Mouse (Mus musculus) neural tube, embryonic 15.5 days (tissue): ENCODE measurements around the gene Psat1. TPM values are rescaled to one million over a fixed set of nuclear protein-coding genes. Genes with fewer than 3 reads are reported as not detected.

Experiments used
- ATAC-seq: fragments of 200-750 bp; cut with Nextera tagmentation; 2 replicates; pipeline ENCODE4 v1.8.0; 2017; ENCODE audit warnings: mild to moderate bottlenecking, moderate TSS enrichment, moderate library complexity; ENCODE audit not compliant: low FRiP score
- H3K27ac ChIP-seq: fragments of 300-500 bp; sonication (generic); replicated peaks from 2 replicates; pipeline ENCODE4 v1.5.1; 2015; ENCODE audit warnings: mild to moderate bottlenecking, inconsistent platforms
- H3K27me3 ChIP-seq: fragments of 300-500 bp; sonication (generic); replicated peaks from 2 replicates; pipeline ENCODE4 v1.6.1; 2015; ENCODE audit warnings: inconsistent platforms
- H3K36me3 ChIP-seq: fragments of 300-500 bp; sonication (generic); 2 replicates; pipeline ENCODE4 v1.6.1; 2015; ENCODE audit warnings: inconsistent platforms
- H3K4me1 ChIP-seq: fragments of 300-500 bp; sonication (generic); 2 replicates; pipeline ENCODE4 v1.6.1; 2015; ENCODE audit warnings: inconsistent platforms
- H3K4me2 ChIP-seq: fragments of 300-500 bp; sonication (generic); 2 replicates; pipeline ENCODE4 v1.6.1; 2015; ENCODE audit warnings: inconsistent platforms, mild to moderate bottlenecking, moderate library complexity
- H3K4me3 ChIP-seq: fragments of 300-500 bp; sonication (generic); replicated peaks from 2 replicates; pipeline ENCODE4 v1.5.1; 2015; ENCODE audit warnings: mild to moderate bottlenecking, inconsistent platforms
- H3K9ac ChIP-seq: fragments of 300-500 bp; sonication (generic); replicated peaks from 2 replicates; pipeline ENCODE4 v1.6.1; 2015; ENCODE audit warnings: mild to moderate bottlenecking, inconsistent platforms
- H3K9me3 ChIP-seq: fragments of 300-500 bp; sonication (generic); replicated peaks from 2 replicates; pipeline ENCODE4 v1.6.1; 2016; ENCODE audit warnings: inconsistent platforms
- WGBS: fragments of 180-500 bp; shearing (Covaris S2); methylation state at CpG from one replicate; pipeline ENCODE4 v1.1.7; 2015; ENCODE audit warnings: mixed read lengths; 5-methylcytosine and 5-hydroxymethylcytosine counted together
- polyA plus RNA-seq: library from polyadenylated mRNA; unstranded; fragments of >200 nt; fragmentation: Nextera tagmentation; extraction: Ambion mirVana; gene quantifications from 2 replicates; pipeline ENCODE4 v1.2.1, GENCODE M21; 2015

The Psat1 gene
- polyA plus RNA-seq, 1 experiment from 2014 or later = 61.6 TPM

- WGBS = under 1% methylated on average over 46 of the region's 46 CpGs
- Histone ChIP-seq H3K36me3 (no peaks in the 10 kb centered on the region), H3K9me3 (no peaks in the 10 kb centered on the region), H3K9ac (peak overlapping the region; percentile 62), H3K4me2 (peak overlapping the region; percentile 98), H3K4me3 (peak overlapping the region; percentile 76), H3K27me3 (no peaks in the 10 kb centered on the region), H3K27ac (peak overlapping the region; percentile 85), H3K4me1 (peaks cover 21% of the 10 kb centered on the region)
- peak; percentile 76 for ATAC-seq
Observed at GRCm38 (mm10) chr19:15924181-15924865, 22.8 kb downstream of the Psat1 start.

DNA sequence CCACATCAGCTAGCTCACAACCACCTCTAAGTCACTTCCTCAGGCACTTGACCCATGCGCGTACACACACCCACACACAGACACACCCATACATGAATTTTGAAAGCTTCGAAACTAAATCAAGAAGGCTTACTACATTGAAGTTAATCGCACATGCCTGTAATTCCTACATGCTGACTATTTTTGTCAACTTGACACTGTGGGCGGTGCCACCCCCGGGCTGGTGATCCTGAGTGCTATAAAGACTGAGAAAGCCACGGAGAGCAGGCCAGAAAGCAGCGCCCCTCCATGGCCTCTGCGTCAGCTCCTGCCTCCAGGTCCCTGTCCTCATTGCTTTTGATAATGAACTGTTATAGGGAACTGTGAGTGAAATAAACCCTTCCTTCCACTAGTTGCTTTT lies 23.7 kb downstream of the Psat1 start:
- H3K27me3 ChIP-seq = no peaks in the 10 kb centered on the region
- no peaks in the 10 kb centered on the region for H3K9me3 ChIP-seq
- peak overlapping the region; percentile 76 for H3K4me3 ChIP-seq
- ATAC-seq = no peak
- WGBS = 27% methylated on average over 9 of the region's 9 CpGs
- peaks cover 21% of the 10 kb centered on the region for H3K4me1 ChIP-seq
- peak overlapping the region; percentile 85 for H3K27ac ChIP-seq
- H3K36me3 ChIP-seq = peaks cover 4% of the 10 kb centered on the region; the same call in 1 of the 2 replicates
- H3K4me2 ChIP-seq = peak overlapping the region; percentile 98
- H3K9ac ChIP-seq = peak overlapping the region; percentile 62

- WGBS = 90% methylated on average over 7 of the region's 7 CpGs
- H3K27ac ChIP-seq = no peak overlapping the region
- no peak overlapping the region for H3K4me2 ChIP-seq
- ATAC-seq = no peak
- H3K36me3 ChIP-seq = peaks cover 10% of the 10 kb centered on the region
- H3K4me3 ChIP-seq = no peak overlapping the region
- H3K9me3 ChIP-seq = no peaks in the 10 kb centered on the region
- H3K4me1 ChIP-seq = peaks cover 12% of the 10 kb centered on the region
- H3K27me3 ChIP-seq = no peaks in the 10 kb centered on the region
- no peak overlapping the region for H3K9ac ChIP-seq
Observed at GRCm38 (mm10) chr19:15919336-15919735, 27.8 kb downstream of the Psat1 start.

DNA sequence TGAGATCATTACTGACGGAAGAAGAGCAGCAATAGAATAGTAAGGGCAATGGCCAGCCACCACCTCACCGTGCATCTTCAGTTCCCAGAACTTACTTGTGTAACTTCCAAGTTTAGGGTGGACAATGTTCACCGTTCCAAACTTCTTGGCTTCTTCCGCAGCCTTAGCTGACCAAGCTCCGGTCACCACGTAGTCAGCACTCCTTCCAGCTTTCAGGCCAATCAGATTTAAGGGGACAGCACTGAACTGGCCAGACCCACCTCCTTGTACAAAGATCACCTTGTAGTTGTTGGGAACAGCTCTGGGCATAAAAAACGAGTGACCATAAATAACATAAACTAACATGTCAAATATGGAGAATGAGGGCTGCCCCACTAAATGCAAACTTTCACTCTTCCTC lies 29.0 kb downstream of the Psat1 start:
- Histone ChIP-seq H3K27me3 (no peaks in the 10 kb centered on the region), H3K9me3 (no peaks in the 10 kb centered on the region), H3K27ac (no peak overlapping the region), H3K4me1 (peaks cover under 1% of the 10 kb centered on the region), H3K4me3 (no peak overlapping the region), H3K9ac (no peak overlapping the region), H3K4me2 (no peak overlapping the region), H3K36me3 (peaks cover 18% of the 10 kb centered on the region)
- ATAC-seq = no peak
- 95% methylated on average over 7 of the region's 7 CpGs for WGBS

DNA sequence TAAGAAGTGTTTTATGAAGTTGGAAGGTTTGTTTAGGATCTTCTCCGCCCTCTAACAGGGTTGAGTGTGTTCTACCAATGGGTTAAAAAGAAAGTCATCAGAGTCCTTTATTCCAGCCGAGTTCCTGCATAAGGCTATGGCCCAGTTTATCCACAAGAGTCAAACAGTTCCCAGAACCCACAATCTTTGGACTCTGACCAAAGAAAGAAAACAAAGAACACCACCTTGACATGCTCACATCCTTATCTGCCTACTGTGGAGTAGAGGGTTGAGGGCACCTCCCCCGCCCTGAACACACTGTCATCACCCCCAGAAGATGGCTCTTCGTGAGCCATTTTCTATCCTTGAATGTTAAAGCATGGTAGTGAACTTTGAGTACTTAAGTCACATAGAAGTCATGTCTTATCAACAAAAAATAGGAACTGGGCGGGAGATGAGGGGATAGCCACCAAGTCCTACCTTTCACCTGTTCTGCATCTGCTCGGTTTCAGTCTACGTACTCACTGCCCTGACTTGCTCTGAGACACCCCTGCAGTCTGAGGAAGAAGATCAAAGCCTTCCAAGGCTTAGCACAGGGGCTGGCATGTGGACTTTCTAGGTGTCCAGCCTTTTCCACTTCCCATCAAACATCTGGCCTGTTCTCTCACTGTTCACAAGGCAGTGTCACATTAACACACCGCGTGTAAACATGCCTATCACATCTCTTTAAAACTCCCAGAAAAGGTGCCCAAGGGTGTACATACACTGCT lies 33.7 kb downstream of the Psat1 start:
- Histone ChIP-seq H3K9ac (no peak overlapping the region), H3K27ac (no peak overlapping the region), H3K4me3 (no peak overlapping the region), H3K4me1 (no peaks in the 10 kb centered on the region), H3K4me2 (no peak overlapping the region), H3K9me3 (no peaks in the 10 kb centered on the region), H3K36me3 (peaks cover 24% of the 10 kb centered on the region), H3K27me3 (no peaks in the 10 kb centered on the region)
- no peak for ATAC-seq
- 95% methylated on average over 9 of the region's 9 CpGs for WGBS

GRCm38 (mm10) chr19:15911441-15911840 lies 35.7 kb downstream of the Psat1 start:
- H3K4me1 ChIP-seq = no peaks in the 10 kb centered on the region
- H3K9me3 ChIP-seq = no peaks in the 10 kb centered on the region
- ATAC-seq = no peak
- no peaks in the 10 kb centered on the region for H3K27me3 ChIP-seq
- H3K36me3 ChIP-seq = peaks cover 27% of the 10 kb centered on the region
- no peak overlapping the region for H3K9ac ChIP-seq
- H3K4me2 ChIP-seq = no peak overlapping the region
- H3K27ac ChIP-seq = no peak overlapping the region
- WGBS = 95% methylated on average over 5 of the region's 5 CpGs
- H3K4me3 ChIP-seq = no peak overlapping the region

DNA sequence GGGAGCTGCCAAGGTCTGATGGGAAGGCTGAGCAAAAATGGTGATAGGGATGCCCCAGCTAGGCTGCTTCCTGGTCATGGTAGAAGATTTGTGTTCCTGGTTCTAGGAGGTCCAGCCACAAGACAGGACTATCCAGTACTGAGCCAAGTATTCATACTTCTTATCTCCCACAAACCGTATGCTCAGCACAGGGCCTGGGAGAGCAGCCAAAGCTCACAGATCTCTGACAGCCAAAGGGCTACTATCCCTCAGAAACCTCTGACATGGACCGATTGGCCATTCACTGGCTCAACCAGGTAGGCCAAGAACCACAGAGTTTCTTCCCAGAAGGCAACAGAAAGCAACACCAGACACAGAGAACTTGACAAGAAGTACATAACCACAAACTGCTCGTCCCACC lies 36.1 kb downstream of the Psat1 start:
- Histone ChIP-seq H3K4me2 (no peak overlapping the region), H3K4me3 (no peak overlapping the region), H3K36me3 (peaks cover 28% of the 10 kb centered on the region), H3K27me3 (no peaks in the 10 kb centered on the region), H3K9ac (no peak overlapping the region), H3K4me1 (no peaks in the 10 kb centered on the region), H3K27ac (no peak overlapping the region), H3K9me3 (no peaks in the 10 kb centered on the region)
- 97% methylated on average over 3 of the region's 3 CpGs for WGBS
- no peak for ATAC-seq

- no peaks in the 10 kb centered on the region for H3K9me3 ChIP-seq
- no peak overlapping the region for H3K4me2 ChIP-seq
- H3K36me3 ChIP-seq = peaks cover 31% of the 10 kb centered on the region
- H3K4me3 ChIP-seq = no peak overlapping the region
- ATAC-seq = no peak
- H3K4me1 ChIP-seq = no peaks in the 10 kb centered on the region
- no peaks in the 10 kb centered on the region for H3K27me3 ChIP-seq
- H3K27ac ChIP-seq = no peak overlapping the region
- H3K9ac ChIP-seq = no peak overlapping the region
- WGBS = 89% methylated on average over 1 of the region's 1 CpGs
Observed at GRCm38 (mm10) chr19:15910488-15910887, 36.6 kb downstream of the Psat1 start.

GRCm38 (mm10) chr19:15908016-15908415 lies 39.1 kb downstream of the Psat1 start:
- WGBS = 50% methylated on average over 5 of the region's 5 CpGs
- H3K36me3 ChIP-seq = peaks cover 20% of the 10 kb centered on the region
- H3K4me1 ChIP-seq = peaks cover 5% of the 10 kb centered on the region; the same call in 1 of the 2 replicates
- no peaks in the 10 kb centered on the region for H3K27me3 ChIP-seq
- no peak for ATAC-seq
- no peak overlapping the region for H3K27ac ChIP-seq
- no peak overlapping the region for H3K9ac ChIP-seq
- H3K4me3 ChIP-seq = no peak overlapping the region
- H3K4me2 ChIP-seq = no peak overlapping the region
- no peaks in the 10 kb centered on the region for H3K9me3 ChIP-seq

- WGBS = 91% methylated on average over 4 of the region's 4 CpGs
- no peaks in the 10 kb centered on the region for H3K9me3 ChIP-seq
- H3K27ac ChIP-seq = no peak overlapping the region
- H3K4me2 ChIP-seq = no peak overlapping the region
- no peak for ATAC-seq
- no peak overlapping the region for H3K9ac ChIP-seq
- H3K36me3 ChIP-seq = peaks cover 17% of the 10 kb centered on the region
- no peaks in the 10 kb centered on the region for H3K27me3 ChIP-seq
- H3K4me3 ChIP-seq = no peak overlapping the region
- H3K4me1 ChIP-seq = peaks cover 5% of the 10 kb centered on the region; the same call in 1 of the 2 replicates
Observed at GRCm38 (mm10) chr19:15904734-15905133, 42.4 kb downstream of the Psat1 start.

DNA sequence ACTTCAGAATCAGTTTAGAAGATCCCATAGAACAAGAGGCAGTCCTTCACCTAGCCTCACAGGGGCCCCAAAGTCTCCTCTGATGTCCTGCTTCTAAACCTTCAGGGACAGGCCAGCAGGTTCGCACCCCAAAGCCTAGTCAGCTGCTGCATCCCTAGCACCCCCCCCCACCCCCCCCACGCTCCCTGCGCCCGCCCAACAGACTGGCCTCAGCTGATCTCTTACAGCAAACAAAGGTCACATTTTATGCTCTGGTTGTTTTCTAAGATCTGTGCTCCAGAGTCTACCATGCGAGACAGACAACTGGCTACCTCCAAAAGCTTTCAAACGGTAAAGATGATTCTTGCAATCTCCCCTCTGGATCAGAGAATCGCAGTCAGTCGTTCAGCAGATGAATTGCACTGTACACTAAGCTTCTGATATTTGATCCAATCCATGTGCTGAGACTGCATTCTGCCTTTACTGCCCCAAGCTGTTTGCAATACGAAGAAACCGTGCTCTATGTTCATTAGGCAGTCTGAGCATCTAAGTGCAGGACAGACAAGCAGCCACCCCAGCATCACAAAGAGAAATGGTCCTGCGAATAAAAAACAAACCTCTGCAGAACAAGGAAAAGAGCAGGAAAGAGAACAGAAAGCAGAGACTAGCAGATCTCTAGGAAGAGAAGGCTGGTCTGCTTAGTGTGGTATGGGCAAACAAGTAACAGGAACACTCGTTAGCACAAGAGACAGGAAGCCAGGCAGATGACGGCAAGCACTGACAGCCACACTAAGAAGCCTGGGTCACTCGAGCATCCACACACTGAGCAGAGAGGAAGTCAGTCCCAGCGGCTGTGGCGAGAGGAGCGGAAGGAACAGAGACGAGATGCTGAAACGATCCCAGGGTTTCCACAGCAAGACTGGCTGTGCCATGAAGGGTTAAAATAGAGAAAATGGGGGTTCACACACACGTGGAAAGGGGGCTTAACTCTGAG lies 43.3 kb downstream of the Psat1 start:
- 0 out of 2 replicates have a peak overlapping the region, but pooled peaks have one; percentile 6 for H3K4me2 ChIP-seq
- H3K27ac ChIP-seq = no peak overlapping the region
- peaks cover 5% of the 10 kb centered on the region; the same call in 1 of the 2 replicates for H3K4me1 ChIP-seq
- WGBS = 27% methylated on average over 20 of the region's 20 CpGs
- H3K27me3 ChIP-seq = no peaks in the 10 kb centered on the region
- no peak overlapping the region for H3K9ac ChIP-seq
- H3K9me3 ChIP-seq = no peaks in the 10 kb centered on the region
- H3K4me3 ChIP-seq = no peak overlapping the region
- no peak for ATAC-seq
- peaks cover 12% of the 10 kb centered on the region; the same call in 1 of the 2 replicates for H3K36me3 ChIP-seq
